Mouse (Mus musculus): ENCODE data around the gene Tub.

Gene Tub

DNA sequence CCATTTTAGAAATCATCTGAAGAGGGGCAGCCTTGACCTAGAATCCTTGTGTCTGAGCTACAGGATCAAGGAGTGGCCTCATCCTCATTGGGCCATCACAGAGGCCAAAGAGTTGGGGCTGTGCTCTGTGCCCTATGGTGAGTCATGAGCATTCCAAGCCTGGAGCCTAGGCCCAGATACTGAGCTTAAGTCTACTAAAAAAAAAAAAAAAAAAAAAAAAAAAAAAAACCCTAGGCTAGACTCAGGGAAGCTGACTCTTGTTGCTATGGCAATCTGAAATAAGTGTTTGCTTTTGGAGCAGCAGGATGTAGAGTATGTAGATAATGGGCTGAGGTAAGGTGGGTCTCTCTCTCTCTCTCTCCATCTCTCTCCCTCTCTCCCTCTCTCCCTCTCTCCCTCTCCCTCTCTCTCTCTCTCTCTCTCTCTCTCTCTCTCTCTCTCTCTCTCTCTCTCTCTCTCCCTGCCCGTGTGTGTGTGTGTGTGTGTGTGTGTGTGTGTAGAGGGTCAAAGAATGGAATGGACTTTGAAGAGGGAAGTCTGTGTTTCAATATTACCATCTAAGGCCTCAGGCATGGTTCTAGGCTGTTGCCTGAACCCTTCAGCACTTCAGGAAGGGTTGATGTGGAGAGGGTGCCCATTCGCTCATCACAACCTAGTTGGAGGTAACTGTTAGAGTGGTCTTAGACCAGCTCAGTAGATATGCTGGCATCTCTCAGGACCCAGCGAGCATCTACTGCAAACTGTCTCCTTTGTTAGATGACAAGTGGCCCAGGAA, 36.0 kb downstream of the Tub start:
- no peak for DNase-seq (ENCODE audit: low read depth)

DNA sequence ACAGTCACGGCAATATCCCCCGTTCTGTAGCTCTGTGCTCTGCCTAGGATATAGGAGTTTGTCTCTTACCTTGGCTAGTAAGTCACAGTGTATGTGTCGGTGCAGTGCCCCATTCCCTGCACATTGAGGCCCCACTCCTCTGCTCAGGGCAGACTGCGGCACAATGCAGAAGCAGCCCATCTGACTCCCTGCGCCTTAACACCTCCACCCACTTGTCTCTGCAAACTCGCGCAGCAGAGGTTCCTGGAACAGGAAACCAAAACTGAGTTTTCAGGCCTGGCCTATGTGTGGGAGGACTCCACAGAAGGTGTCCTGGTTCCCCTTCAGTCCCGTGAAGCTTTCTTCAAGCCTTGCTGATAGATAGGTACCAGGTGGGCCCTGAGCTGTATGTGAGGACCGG, 41.1 kb downstream of the Tub start:
- no peak for DNase-seq (ENCODE audit: low read depth)

DNA sequence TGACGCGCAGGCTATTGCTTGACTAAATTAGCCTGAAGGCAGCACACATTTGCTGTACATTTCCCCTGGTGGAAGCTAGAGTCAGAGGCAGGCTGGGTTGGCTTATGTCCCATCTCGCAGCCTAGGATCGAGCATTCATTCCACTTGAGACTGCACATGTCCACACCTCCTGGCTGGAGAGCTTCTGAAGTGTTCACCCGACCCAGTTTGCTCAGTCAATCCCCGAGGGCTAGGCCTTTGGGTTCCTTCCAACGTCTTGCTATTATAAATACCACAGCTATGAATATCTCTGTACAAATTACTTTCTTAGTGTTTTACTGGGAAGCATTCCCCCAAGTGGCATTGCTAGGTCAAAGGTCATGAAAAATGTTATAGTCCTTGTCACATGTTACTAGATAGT, 43.1 kb downstream of the Tub start:
- DNase-seq (ENCODE audit: low read depth): peak; percentile 92

DNA sequence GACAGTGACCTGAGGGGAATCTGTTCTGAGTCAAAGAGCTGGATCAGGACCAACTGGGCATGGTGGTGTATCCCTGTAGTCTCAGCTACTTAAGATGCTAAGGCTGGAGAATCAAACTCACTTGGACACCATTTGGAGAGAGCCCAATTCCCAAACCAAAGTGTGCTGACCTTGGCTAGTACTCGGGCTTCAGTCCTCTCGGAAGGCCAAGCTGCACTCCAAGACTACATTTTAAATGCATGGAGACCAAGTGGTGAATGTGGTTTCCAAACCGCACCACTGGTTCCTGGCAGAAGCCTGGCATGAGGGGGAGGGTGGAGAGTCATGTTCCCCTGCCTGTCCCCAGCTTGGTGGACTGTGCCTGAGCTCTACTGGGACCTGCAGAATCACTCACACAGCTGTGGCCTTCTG, 43.7 kb downstream of the Tub start:
- DNase-seq (ENCODE audit: low read depth): peak; percentile 80

DNA sequence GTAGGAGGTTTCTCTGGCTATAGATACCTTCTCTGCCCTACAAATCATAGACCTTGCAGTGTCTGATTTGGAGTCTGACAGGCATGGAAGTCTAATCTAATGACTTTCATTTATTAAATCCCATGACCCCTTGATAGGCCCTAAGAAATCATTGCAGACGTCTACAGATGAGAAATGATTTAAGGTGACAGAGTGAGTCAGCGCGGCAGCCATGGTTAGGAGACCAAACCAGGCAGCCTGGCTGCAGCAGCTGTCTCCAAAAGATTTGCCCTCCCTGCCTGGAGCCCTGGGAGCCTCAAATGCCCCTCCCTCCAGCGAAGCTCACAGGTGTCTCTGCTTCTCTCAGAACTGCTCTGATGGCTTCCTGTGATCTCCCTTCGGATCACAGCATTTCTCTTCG, 46.0 kb downstream of the Tub start:
- no peak for DNase-seq (ENCODE audit: low read depth)

DNA sequence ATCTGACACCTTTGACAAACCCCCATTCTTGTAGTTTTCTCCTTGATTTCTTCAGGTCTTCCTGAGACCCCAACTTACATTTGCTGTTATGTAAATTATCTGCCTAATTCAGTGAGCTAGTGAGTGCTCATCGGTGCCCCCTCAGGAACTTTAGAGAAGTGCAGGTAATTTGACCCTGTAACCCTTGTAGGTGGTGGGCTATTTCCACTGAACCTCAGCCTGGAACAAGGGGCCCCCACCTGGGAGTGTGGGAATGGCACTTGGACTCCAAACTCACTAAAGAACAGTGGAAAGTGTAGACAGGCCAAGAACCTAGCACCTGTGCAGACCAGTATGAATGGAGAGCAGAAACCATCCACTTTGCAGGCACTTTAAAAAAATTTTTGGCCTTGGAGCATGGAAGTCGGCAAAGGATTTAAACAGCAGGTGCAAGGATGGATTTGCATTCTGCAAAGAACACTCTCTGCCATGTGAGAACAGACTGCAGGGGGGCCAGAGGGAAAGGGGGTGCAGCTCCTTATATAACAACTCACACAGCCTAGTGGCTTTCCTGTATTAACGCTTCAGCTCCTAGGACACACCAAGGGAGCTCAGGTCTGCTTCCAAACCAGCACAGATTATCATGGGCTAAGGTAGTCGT, 50.3 kb downstream of the Tub start:
- no peak for DNase-seq (ENCODE audit: low read depth)

DNA sequence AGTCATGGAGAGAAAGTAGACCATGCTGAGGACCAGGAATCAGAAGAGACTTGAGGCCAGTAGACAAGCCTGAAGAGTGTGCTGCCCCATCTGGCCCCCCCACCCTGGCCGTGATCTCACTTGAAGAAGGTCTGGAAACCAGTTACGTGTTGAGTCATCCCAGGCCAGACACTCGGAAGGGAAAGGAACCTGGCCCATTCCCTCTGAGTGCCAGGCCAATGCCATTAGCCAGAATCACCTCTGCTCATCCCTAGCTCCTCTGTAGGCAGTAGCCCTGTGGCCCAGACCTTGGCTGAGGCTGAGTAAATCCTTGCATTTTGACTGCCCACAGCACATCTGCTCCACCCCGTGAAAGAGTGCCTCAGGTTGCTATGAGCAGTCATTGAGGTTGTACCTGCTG, 51.8 kb downstream of the Tub start:
- no peak for DNase-seq (ENCODE audit: low read depth)

DNA sequence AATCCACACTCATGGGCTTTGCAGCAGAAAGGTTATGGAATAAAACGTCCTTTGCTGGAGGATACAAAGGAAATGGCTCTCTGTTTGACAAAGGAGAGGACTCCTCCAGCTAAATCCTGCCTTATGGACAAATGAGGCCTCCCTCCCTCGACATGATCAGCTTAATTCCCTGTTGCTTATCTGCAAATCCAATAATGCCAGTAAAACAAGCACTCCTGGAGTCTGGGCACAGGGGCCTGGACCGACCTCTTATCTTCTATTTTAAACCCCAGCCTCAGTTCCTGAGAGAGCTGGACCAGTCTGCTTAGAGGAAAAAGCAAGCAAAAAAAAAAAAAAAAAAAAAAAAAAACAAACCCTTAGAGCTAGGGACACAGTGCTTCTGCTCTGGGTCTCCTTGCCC, 53.5 kb downstream of the Tub start:
- DNase-seq (ENCODE audit: low read depth): no peak

DNA sequence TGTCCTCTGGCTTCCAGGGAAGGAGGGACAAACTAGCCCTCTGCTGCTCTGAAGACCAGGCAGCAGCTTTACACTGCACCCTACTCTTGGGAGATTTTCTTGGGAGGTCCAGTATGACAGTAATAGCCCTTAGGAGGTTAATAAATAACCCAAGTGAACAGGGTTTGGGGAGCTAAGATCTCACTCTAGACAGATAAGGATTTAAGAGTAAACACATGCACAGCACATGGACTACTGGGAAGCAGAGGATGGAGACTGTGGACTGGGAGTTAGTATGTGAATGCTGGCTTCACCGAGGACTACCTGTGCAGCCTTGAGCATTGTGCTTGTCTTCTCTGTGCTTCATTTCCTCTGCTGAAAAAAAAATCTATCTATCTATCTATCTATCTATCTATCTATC, 59.1 kb downstream of the Tub start:
- no peak for DNase-seq (ENCODE audit: low read depth)

DNA sequence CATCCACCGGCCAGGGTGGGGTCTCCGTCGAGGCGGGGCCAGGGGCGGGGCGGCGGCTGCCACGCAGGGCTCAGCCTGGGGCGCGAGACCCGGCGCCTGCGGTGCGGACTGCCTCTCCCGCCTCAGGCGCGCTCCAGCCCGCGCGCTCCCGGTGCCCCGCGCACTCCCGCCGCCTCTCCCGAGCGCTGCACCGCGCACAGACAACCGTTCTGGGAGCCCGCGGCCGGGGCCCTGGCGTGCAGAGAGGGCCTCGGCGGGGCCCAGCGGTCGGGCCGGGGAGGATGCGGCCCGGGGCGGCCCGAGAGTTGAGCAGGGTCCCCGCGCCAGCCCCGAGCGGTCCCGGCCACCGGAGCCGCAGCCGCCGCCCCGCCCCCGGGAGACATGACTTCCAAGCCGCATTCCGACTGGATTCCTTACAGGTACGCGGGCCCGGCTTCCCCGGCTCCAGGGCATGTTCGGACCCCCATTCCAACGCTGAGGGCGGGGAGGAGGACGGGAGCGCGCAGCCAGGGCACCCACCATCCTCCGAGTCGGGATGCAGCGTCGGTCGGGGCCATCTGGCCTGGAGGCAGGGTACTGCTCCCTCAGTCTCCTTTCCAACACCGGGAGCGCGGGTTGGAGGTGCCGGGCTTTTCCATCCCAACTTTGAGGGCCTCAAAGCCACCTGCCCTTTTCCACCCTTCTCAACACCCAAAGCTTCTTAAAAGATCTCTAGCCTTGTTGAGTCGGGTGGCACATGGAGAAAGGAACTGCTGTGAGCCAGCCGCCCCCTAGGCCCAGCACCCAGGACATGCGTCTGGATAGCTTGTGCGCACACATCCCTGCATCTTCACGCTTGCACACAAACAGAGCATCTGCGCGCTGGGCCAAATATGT, 60.8 kb downstream of the Tub start:
- DNase-seq (ENCODE audit: low read depth): no peak

DNA sequence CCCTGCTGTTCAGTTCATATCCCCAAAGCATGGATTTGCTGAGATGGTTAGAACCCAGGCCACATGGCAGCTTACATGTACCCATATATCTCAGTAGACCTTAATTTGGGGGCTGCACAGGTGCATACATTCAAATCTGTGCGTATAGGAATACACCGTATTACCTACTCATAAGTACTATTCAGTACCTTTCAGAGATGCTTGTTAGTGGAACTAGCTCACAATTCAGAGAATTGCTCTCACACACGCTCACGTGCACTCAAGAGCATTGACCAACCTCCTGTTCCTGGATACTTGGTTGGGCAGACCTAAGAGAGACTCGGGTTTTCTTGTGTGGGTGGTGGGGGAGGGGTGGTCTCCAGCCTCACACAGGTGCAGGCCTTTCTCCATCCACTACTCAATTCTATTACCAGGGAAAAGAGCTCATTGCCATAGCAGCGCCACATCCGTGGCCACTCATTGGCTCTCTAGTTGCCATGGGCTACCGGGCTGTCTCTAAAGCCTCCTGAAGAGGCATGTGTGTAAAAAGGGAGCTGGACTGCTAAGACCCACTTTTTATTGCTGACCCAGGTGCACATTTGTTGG, 61.5 kb downstream of the Tub start:
- no peak for DNase-seq (ENCODE audit: low read depth)

DNA sequence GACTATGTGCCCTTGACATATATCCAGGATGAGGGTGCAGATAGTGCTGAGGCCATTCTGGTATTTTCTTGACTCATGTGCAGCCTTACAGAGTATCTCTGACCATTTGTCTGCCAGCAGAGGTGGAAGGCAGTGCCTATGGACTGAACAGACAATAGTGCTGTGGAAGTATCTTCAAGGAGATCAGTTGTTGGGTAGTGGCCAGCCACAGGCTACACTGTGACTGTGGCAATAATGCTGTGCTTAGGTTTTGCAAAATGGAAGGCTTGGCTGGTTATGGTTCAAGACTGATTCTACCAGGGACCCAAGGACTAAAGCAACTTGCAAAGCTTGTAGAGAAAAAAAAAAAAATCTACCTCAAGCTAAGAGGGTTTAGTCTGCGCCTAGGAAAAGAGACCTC, 62.4 kb downstream of the Tub start:
- no peak for DNase-seq (ENCODE audit: low read depth)

DNA sequence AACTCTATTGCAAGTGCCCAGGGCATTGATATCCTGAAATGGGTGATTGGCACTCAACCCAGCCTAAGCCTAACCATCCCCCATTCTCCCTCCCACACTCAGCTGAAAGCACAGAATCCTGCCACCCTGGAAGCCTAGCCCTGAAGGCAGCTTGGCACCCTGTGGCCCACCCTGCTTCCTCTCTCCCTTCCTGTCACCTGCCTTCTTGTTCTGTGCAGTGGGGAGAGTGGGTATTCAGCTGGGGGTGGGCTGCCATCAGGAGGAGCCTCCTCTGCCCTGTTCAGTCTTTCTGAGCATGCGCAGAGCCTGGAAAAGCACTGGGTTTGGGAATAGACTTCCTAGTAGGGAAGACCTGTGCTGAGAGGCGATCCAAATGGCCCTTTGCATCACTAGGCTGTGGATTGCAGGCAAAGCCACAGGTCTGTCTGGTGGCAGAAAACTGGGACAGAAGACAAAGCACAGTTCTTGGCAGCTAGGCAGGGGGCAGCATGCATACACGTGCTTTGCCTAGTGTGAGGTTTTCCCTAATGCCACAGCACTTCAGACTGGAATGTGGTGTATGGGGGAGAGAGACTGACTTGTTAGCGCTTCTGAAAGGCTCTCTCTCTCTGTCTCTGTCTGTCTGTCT, 63.0 kb downstream of the Tub start:
- no peak for DNase-seq (ENCODE audit: low read depth)

DNA sequence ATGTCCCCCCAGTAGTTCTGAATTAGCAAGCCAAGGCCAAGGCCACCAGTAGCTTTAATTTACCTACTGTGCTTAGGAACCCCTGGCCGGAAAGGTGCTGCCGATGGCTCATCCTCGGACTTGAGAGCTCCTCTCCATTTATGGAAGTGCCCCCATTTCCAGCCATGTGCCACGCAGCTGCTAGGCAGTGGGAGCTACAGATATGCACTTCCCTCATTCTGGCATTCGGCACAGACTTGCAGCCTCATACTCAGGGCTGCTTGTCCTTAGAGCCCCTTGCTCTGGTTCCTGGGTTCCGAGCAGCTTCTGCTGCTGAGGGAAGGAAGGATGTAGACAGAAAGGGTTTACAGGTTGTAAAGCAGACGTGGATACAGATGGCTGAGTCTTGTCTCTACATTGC, 64.7 kb downstream of the Tub start:
- DNase-seq (ENCODE audit: low read depth): no peak

DNA sequence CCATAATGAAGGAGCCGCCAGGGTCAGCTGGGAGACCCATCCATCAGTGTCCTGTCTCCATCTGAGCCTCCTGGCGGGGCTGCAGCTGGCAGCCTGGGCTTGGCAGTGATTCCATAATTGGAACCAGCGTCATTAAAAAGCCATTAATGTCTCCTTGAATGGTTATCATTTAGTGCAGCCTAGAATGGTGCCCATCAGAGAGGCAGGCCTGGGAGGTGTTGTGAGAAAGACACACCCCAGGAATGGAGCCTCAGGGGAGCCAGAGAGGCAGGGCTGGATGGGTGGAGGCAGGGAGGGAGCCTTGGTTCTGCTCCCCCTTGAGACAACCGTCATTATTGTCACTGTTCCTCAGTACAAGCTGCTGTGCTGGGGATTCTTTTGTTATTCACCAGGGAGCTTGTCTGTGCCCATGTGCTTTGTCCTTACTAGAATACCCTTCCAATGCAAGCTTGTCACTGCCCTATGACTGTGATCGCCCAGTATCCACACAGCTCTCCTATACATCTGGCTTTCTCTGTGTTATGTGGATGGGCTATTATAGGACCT, 66.3 kb downstream of the Tub start:
- no peak for DNase-seq (ENCODE audit: low read depth)

DNA sequence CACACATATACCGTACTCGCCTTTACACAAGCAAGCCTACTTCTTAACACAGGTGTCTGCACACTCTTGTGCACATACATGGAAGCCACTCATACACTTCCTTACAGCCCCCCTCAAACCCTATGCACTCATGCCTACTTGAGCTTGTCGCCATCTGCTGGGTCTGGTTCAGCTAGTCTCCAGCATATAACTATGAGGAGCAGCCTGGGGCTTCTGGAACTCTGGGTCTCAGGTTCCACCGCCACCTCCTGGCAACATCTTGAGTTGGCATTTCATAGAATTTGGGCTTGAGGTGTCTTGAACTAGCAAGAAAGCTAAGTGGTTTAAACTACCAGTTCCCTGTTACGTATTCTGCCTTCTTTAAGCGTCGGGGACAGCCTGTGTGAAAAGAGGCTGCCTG, 69.1 kb downstream of the Tub start:
- DNase-seq (ENCODE audit: low read depth): peak; percentile 8

DNA sequence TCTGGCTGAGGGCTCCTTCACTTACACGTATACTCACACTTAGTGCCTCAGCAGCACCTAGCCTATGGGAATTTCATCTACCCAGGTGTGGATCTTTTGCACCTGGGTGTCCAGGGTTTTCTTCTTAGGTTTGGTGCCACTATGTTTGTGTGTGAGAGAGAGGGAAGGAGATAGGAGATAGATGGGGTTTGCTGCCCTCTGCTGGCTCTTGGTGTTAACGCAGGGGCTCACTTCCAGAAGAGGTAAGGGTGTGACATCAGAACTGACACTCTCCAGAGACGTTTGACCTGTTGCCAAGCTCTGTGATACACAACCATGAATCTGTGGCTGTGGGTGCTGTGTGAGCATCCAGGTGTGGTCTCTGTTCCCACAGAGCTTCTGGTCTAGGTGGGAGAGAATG, 71.3 kb downstream of the Tub start:
- DNase-seq (ENCODE audit: low read depth): peak; percentile 75

DNA sequence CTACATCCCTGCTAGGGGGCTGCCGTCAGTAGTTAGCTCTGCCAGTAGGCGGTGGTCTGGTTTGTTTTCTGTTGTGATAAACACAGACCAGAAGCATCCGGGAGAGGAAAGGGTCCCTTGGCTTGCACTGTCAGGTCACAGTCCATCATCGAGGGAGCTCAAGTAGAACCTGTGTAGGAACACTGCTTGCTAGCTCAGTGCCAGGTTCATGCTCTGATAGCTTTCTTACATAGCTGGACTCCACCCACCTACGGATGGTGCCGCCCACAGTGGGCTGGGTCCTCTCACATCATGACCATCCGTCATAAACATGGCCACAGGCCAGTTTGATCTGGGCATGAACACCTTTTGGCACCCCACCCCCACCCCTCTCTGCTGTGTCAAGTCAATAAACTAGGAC, 75.6 kb downstream of the Tub start:
- no peak for DNase-seq (ENCODE audit: low read depth)

DNA sequence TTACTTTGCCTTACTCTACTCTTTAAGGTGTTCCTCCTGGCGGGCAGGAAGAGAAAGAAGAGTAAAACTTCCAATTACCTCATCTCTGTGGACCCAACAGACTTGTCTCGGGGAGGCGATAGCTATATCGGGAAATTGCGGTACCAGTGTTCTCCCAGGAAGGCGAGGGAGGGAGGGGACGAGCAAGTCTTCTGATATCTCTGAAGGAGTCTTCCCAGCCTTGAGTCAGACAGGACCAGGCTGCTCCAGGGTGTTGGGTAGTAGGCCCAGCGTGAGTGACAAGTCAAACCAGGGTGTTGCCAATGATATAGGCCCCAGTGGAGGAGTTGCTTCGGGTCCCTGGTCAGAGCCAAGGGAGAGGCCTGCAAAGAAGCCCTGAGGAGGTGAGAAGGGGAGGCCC, 76.8 kb downstream of the Tub start:
- no peak for DNase-seq (ENCODE audit: low read depth)

DNA sequence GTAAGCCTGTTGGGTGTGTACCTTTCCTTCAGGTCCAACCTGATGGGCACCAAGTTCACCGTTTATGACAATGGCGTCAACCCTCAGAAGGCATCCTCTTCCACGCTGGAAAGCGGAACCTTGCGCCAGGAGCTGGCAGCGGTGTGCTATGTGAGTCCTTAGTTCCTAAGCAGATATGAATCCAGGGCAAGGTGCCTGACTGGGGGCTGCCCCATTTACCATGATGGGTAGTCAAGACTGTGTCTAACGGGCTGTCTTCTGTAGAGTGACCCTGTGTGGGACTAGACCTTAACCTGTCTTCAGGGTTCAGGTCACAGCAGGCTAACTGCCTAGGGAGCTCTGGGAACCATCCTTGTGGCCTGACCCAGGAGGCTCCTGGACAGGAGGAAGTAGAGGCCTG, 77.6 kb downstream of the Tub start:
- no peak for DNase-seq (ENCODE audit: low read depth)

DNA sequence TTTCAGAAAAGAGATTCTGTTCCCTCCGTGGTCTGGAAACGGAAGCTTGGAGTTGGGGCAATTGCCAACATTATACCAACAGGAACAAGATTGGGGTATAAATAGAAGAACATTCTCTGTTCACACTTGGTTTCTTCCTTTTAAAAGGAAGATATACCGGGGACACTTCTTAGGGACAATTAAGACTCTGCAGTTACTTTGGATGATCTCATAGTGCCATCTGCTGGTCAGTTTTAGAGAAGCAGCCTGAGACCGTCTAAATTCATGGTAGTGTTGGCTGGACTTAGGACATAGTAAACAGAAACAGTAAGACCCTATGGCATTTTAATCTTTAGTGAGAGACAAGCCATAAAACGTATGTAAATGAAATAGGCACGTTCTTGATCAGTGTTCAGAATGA, 78.1 kb downstream of the Tub start:
- DNase-seq (ENCODE audit: low read depth): peak; percentile 75

DNA sequence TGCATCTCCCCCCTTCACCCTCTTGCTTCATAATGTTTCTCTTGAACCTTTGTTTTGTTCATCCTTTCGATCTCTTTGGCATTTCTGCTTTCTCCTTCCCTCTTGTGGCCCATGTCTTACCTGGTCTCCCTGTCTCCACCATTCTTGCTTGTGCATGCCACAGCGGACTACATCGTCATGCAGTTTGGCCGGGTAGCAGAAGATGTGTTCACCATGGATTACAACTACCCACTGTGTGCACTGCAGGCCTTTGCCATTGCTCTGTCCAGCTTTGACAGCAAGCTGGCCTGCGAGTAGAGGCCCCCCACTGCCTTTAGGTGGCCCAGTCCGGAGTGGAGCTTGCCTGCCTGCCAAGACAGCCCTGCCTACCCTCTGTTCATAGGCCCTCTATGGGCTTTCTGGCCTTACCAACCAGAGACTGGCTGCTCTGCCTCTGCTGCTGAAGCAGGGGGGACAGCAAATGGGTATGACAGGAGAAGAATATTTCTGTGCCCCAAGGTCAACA, 79.9 kb downstream of the Tub start:
- DNase-seq (ENCODE audit: low read depth): no peak

Measured in NIH3T3 (cell line).